Mouse (Mus musculus) brain, adult 2 months (tissue): ENCODE data around the gene Fez2.

Source experiments
- DNase-seq: peaks from one replicate; pipeline ENCODE4 v3.0.0; 2011; ENCODE audit warnings: low read depth, low spot score

Gene Fez2

GRCm38 (mm10) chr17:78366070-78366469 lies 51.9 kb downstream of the Fez2 start:
- DNase-seq: no peak

GRCm38 (mm10) chr17:78364555-78365302 lies 53.2 kb downstream of the Fez2 start:
- DNase-seq: no peak

- DNase-seq: no peak
Measured at GRCm38 (mm10) chr17:78361939-78362728, 55.8 kb downstream of the Fez2 start.

- peak; percentile 80 for DNase-seq
Measured at GRCm38 (mm10) chr17:78358251-78358726, 59.7 kb downstream of the Fez2 start.

- peak; percentile 16 for DNase-seq
Measured at GRCm38 (mm10) chr17:78357753-78358152, 60.2 kb downstream of the Fez2 start.

GRCm38 (mm10) chr17:78355611-78356010 lies 62.3 kb downstream of the Fez2 start:
- no peak for DNase-seq

- DNase-seq: no peak
Measured at GRCm38 (mm10) chr17:78354871-78355270, 63.1 kb downstream of the Fez2 start.

GRCm38 (mm10) chr17:78354411-78354810 lies 63.5 kb downstream of the Fez2 start:
- DNase-seq: no peak

GRCm38 (mm10) chr17:78352500-78352855 lies 65.5 kb downstream of the Fez2 start:
- no peak for DNase-seq

- DNase-seq: no peak
Measured at GRCm38 (mm10) chr17:78351676-78352499, 66.1 kb downstream of the Fez2 start.

GRCm38 (mm10) chr17:78347111-78347801 lies 70.7 kb downstream of the Fez2 start:
- no peak for DNase-seq

- no peak for DNase-seq
Measured at GRCm38 (mm10) chr17:78343688-78344087, 74.3 kb downstream of the Fez2 start.

GRCm38 (mm10) chr17:78335250-78335649 lies 82.7 kb downstream of the Fez2 start:
- DNase-seq: no peak

- no peak for DNase-seq
Measured at GRCm38 (mm10) chr17:78333275-78333674, 84.7 kb downstream of the Fez2 start.

- DNase-seq: no peak
Measured at GRCm38 (mm10) chr17:78331438-78331837, 86.5 kb downstream of the Fez2 start.

GRCm38 (mm10) chr17:78328287-78328686 lies 89.7 kb downstream of the Fez2 start:
- no peak for DNase-seq

- no peak for DNase-seq
Measured at GRCm38 (mm10) chr17:78327187-78327586, 90.8 kb downstream of the Fez2 start.

GRCm38 (mm10) chr17:78326381-78326780 lies 91.6 kb downstream of the Fez2 start:
- no peak for DNase-seq

- no peak for DNase-seq
Measured at GRCm38 (mm10) chr17:78325761-78326332, 92.1 kb downstream of the Fez2 start.

GRCm38 (mm10) chr17:78322369-78323335 lies 95.3 kb downstream of the Fez2 start:
- DNase-seq: peak; percentile 16
